Mouse (Mus musculus): Measurements from ENCODE around the gene Mphosph9.
"Not testable (repeated sequence)": the region's sequence is repeated elsewhere in the genome, so short reads cannot be mapped to it uniquely, and the experiment has no call there.

- peak; percentile 69 for TF ChIP-seq CTCF (conservative IDR thresholded peaks at IDR 0.05; ENCODE audit: insufficient read depth, insufficient read length, low read depth, low read length)
- not testable (repeated sequence) for TF ChIP-seq POLR2A (IDR thresholded peaks at IDR 0.05; ENCODE audit: low read depth, low read length)
Measured at GRCm38 (mm10) chr5:124299307-124299706, 28.5 kb downstream of the Mphosph9 start.

All from kidney, adult 2 months (tissue).